Mouse (Mus musculus) kidney, adult 11 months (tissue): ENCODE measurements around the gene Gabrb1.
"Not testable (repeated sequence)": the region's sequence is repeated elsewhere in the genome, so short reads cannot be mapped to it uniquely, and the experiment has no call there.

ENCODE experiments used
- DNase-seq: peaks from one replicate; pipeline ENCODE4 v3.0.0; 2022

Gene Gabrb1

GRCm38 (mm10) chr5:72043226-72044151 is 385.6 kb downstream of the Gabrb1 start:
- DNase-seq = no peak

GRCm38 (mm10) chr5:72046261-72046660 is 388.3 kb downstream of the Gabrb1 start:
- no peak for DNase-seq

GRCm38 (mm10) chr5:72064079-72064478 is 406.2 kb downstream of the Gabrb1 start:
- DNase-seq = no peak

- DNase-seq = no peak
Measured at GRCm38 (mm10) chr5:72068826-72069225, 410.9 kb downstream of the Gabrb1 start.

GRCm38 (mm10) chr5:72069398-72069797 is 411.5 kb downstream of the Gabrb1 start:
- not testable (repeated sequence) for DNase-seq

- DNase-seq = no peak
Measured at GRCm38 (mm10) chr5:72076781-72077180, 418.9 kb downstream of the Gabrb1 start.

GRCm38 (mm10) chr5:72086518-72086917 is 428.6 kb downstream of the Gabrb1 start:
- DNase-seq = no peak

GRCm38 (mm10) chr5:72094582-72094981 is 436.7 kb downstream of the Gabrb1 start:
- DNase-seq = no peak

GRCm38 (mm10) chr5:72095015-72095414 is 437.1 kb downstream of the Gabrb1 start:
- no peak for DNase-seq

- no peak for DNase-seq
Measured at GRCm38 (mm10) chr5:72104274-72104921, 446.5 kb downstream of the Gabrb1 start.

GRCm38 (mm10) chr5:72122414-72123037 is 464.6 kb downstream of the Gabrb1 start:
- DNase-seq = no peak

GRCm38 (mm10) chr5:72126681-72127080 is 468.8 kb downstream of the Gabrb1 start:
- DNase-seq = no peak

- no peak for DNase-seq
Measured at GRCm38 (mm10) chr5:72133906-72134305, 476.0 kb downstream of the Gabrb1 start.

GRCm38 (mm10) chr5:72138256-72138655 is 480.3 kb downstream of the Gabrb1 start:
- DNase-seq = no peak

GRCm38 (mm10) chr5:72139619-72140018 is 481.7 kb downstream of the Gabrb1 start:
- DNase-seq = no peak

- DNase-seq = no peak
Measured at GRCm38 (mm10) chr5:72148679-72149078, 490.8 kb downstream of the Gabrb1 start.

- no peak for DNase-seq
Measured at GRCm38 (mm10) chr5:72150870-72151269, 493.0 kb downstream of the Gabrb1 start.

GRCm38 (mm10) chr5:72155686-72156085 is 497.8 kb downstream of the Gabrb1 start:
- DNase-seq = not testable (repeated sequence)

GRCm38 (mm10) chr5:72156598-72156997 is 498.7 kb downstream of the Gabrb1 start:
- no peak for DNase-seq

GRCm38 (mm10) chr5:72158667-72159066 is 500.8 kb downstream of the Gabrb1 start:
- no peak for DNase-seq

- no peak for DNase-seq
Measured at GRCm38 (mm10) chr5:72159537-72159936, 501.6 kb downstream of the Gabrb1 start.

GRCm38 (mm10) chr5:72160781-72161485 is 503.0 kb downstream of the Gabrb1 start:
- DNase-seq = no peak

GRCm38 (mm10) chr5:72162855-72163254 is 504.9 kb downstream of the Gabrb1 start:
- no peak for DNase-seq
